Mouse (Mus musculus) brown adipose tissue, adult 24 weeks (tissue): Measurements from ENCODE around the gene Olfr2. TPM values are rescaled to one million over a fixed set of nuclear protein-coding genes. Genes with fewer than 3 reads are reported as not detected.

ENCODE experiments used
- polyA plus RNA-seq: library from polyadenylated mRNA; stranded (reverse); fragments of >200 nt; gene quantifications from 2 replicates; pipeline ENCODE4 v1.2.4, GENCODE M21; 2012; ENCODE audit not compliant: missing spikeins, insufficient read depth, insufficient read length

Gene Olfr2
- polyA plus RNA-seq, 1 experiment, result not detected

Other genes starting within 250 kb of the Olfr2 start
- not detected in 2 replicates for gene Olfr699, start 212.9 kb downstream of the Olfr2 start, polyA plus RNA-seq
- not detected in 2 replicates for gene Olfr700, start 197.2 kb downstream of the Olfr2 start, polyA plus RNA-seq
- not detected in 2 replicates for gene Olfr701, start 191.9 kb downstream of the Olfr2 start, polyA plus RNA-seq
- not detected in 2 replicates for gene Olfr702, start 172.2 kb downstream of the Olfr2 start, polyA plus RNA-seq
- gene Olfr703, start 162.7 kb downstream of the Olfr2 start, polyA plus RNA-seq, result not detected in 2 replicates
- gene Olfr704, start 142.9 kb downstream of the Olfr2 start, polyA plus RNA-seq, result not detected in 2 replicates
- not detected in 2 replicates for gene Olfr705, start 129.2 kb downstream of the Olfr2 start, polyA plus RNA-seq
- not detected in 2 replicates for gene Olfr706, start 117.9 kb downstream of the Olfr2 start, polyA plus RNA-seq
- not detected in 2 replicates for gene Olfr707, start 104.8 kb downstream of the Olfr2 start, polyA plus RNA-seq
- gene Olfr1532-ps1, start 98.1 kb downstream of the Olfr2 start, polyA plus RNA-seq, result not detected in 2 replicates
- not detected in 2 replicates for gene Olfr709-ps1, start 73.9 kb downstream of the Olfr2 start, polyA plus RNA-seq
- not detected in 2 replicates for gene Olfr710, start 57.8 kb downstream of the Olfr2 start, polyA plus RNA-seq
- gene Olfr6, start 42.1 kb downstream of the Olfr2 start, polyA plus RNA-seq, result not detected in 2 replicates
- gene Olfr711, start 30.6 kb downstream of the Olfr2 start, polyA plus RNA-seq, result not detected in 2 replicates
- not detected in 2 replicates for gene Olfr713, start 25.1 kb upstream of the Olfr2 start, polyA plus RNA-seq
- not detected in 2 replicates for gene Olfr714, start 64.9 kb upstream of the Olfr2 start, polyA plus RNA-seq
- not detected in 2 replicates for gene Olfr17, start 87.1 kb upstream of the Olfr2 start, polyA plus RNA-seq
- not detected in 2 replicates for gene Olfr715b, start 104.3 kb upstream of the Olfr2 start, polyA plus RNA-seq
- gene Olfr715, start 125.0 kb upstream of the Olfr2 start, polyA plus RNA-seq, result not detected in 2 replicates
- gene Olfr716, start 132.3 kb upstream of the Olfr2 start, polyA plus RNA-seq, result not detected in 2 replicates
- gene Nlrp14, start 160.9 kb upstream of the Olfr2 start, polyA plus RNA-seq, result not detected in 2 replicates
- not detected in 2 replicates for gene Rbmxl2, start 203.4 kb upstream of the Olfr2 start, polyA plus RNA-seq